ENCODE assay signal across 34 mouse cellular contexts in genomic region chr2:163453378-163453777, GRCm38 (mm10). TPM values are rescaled to one million over a fixed set of nuclear protein-coding genes. Genes with fewer than 3 reads are reported as not detected.
"Had no signal": no experiment of that assay in that cellular context is flagged by ENCODE, and none has a peak within 500 bp of the region (broad histone marks: within the 10 kb centered on the region; RNA-seq: fewer than 3 reads in every experiment).

No protein-coding gene starts in this region.

- H3K4me1 ChIP-seq: hindbrain, embryonic 10.5 days; hindbrain, embryonic 12.5 days; intestine, embryonic 15.5 days; limb, embryonic 10.5 days; limb, embryonic 12.5 days; liver, embryonic 13.5 days; liver, embryonic 15.5 days had no signal

- H3K36me3 ChIP-seq: heart, embryonic 13.5 days; heart, embryonic 15.5 days; intestine, embryonic 15.5 days; limb, embryonic 10.5 days; limb, embryonic 12.5 days; liver, embryonic 13.5 days; liver, embryonic 15.5 days had no signal

- H3K9me3 ChIP-seq: heart, embryonic 13.5 days; heart, embryonic 15.5 days; hindbrain, embryonic 10.5 days; hindbrain, embryonic 12.5 days; intestine, embryonic 15.5 days; limb, embryonic 10.5 days; limb, embryonic 12.5 days; liver, embryonic 13.5 days; liver, embryonic 15.5 days had no signal

- H3K27ac ChIP-seq: heart, adult 2 months; heart, embryonic 13.5 days; heart, embryonic 15.5 days; hindbrain, embryonic 10.5 days; hindbrain, embryonic 12.5 days; hindbrain, embryonic 14.5 days; intestine, embryonic 15.5 days; layer of hippocampus, adult 2 months; left cerebral cortex, adult 2 months; limb, embryonic 10.5 days; limb, embryonic 12.5 days; liver, embryonic 13.5 days; liver, embryonic 15.5 days had no signal

- H3K4me3 ChIP-seq: heart, adult 2 months; heart, embryonic 13.5 days; heart, embryonic 15.5 days; hindbrain, embryonic 10.5 days; hindbrain, embryonic 12.5 days; intestine, embryonic 15.5 days; layer of hippocampus, adult 2 months; left cerebral cortex, adult 2 months; limb, embryonic 10.5 days; limb, embryonic 12.5 days; liver, embryonic 13.5 days; liver, embryonic 15.5 days had no signal

- H3K9ac ChIP-seq: heart, embryonic 13.5 days; heart, embryonic 15.5 days; hindbrain, embryonic 12.5 days; hindbrain, embryonic 14.5 days; intestine, embryonic 15.5 days; limb, embryonic 12.5 days; liver, embryonic 13.5 days; liver, embryonic 15.5 days had no signal

- DNase-seq: gastrocnemius, postnatal 10 days; gastrocnemius, postnatal 25 days; heart, adult 2 months; heart, postnatal 14 days; heart, postnatal 4 days; kidney, adult 8-10 months; kidney, postnatal 10 days; kidney, postnatal 25 days; kidney, postnatal 4 days; liver; liver, embryonic 13.5 days had no signal

RNA-seq across cellular contexts. Expression of gene Gdap1l1, which starts 15.1 kb away (rescaled TPM):
- total RNA-seq: gastrocnemius, postnatal 25 days; gastrocnemius, postnatal 4 days; granulocyte monocyte progenitor cell, adult 5-6 weeks; heart, adult 2 months; heart, postnatal 14 days; heart, postnatal 4 days had no signal
- polyA plus RNA-seq: heart, postnatal 0 days had no signal

RNA-seq across cellular contexts. Expression of gene R3hdml, which starts 38.7 kb away (rescaled TPM):
- total RNA-seq: gastrocnemius, postnatal 10 days; gastrocnemius, postnatal 25 days; gastrocnemius, postnatal 4 days; granulocyte monocyte progenitor cell, adult 5-6 weeks; heart, adult 2 months; heart, postnatal 14 days; heart, postnatal 4 days; layer of hippocampus, adult 2 months; layer of hippocampus, postnatal 25 days; left cerebral cortex, adult 2 months; left cerebral cortex, postnatal 14 days; left cerebral cortex, postnatal 36 days had no signal
- polyA plus RNA-seq: heart, adult 2 months; heart, embryonic 11.5 days; heart, embryonic 13.5 days; heart, embryonic 15.5 days; heart, postnatal 0 days; hindbrain, embryonic 10.5 days; hindbrain, embryonic 12.5 days; inflammation-experienced regulatory T-cells, adult 6 months; limb, embryonic 10.5 days; limb, embryonic 12.5 days; liver, embryonic 11.5 days; liver, embryonic 13.5 days; liver, embryonic 15.5 days had no signal

RNA-seq across cellular contexts. Expression of gene Hnf4a, which starts 53.2 kb away (rescaled TPM):
- total RNA-seq: gastrocnemius, postnatal 25 days; heart, adult 2 months; heart, postnatal 4 days; layer of hippocampus, adult 2 months; layer of hippocampus, postnatal 10 days; layer of hippocampus, postnatal 25 days; left cerebral cortex, adult 2 months; left cerebral cortex, postnatal 14 days; left cerebral cortex, postnatal 36 days had no signal
- polyA plus RNA-seq: frontal cortex, adult 2 months; heart, adult 2 months; heart, embryonic 15.5 days; heart, postnatal 0 days; hindbrain, embryonic 10.5 days; hindbrain, embryonic 12.5 days; hindbrain, embryonic 14.5 days; hindbrain, embryonic 16.5 days; inflammation-experienced regulatory T-cells, adult 6 months; limb, embryonic 10.5 days; limb, embryonic 12.5 days had no signal
